Mouse (Mus musculus) hindbrain, postnatal 0 days (tissue): Measurements from ENCODE around the gene Gm26897. TPM values are rescaled to one million over a fixed set of nuclear protein-coding genes. Genes with fewer than 3 reads are reported as not detected.
A peak's percentile ranks its signal among the peaks of the same experiment; 100 is the strongest.

ENCODE experiments used
- ATAC-seq: fragments of 200-750 bp; cut with Nextera tagmentation; 2 replicates; pipeline ENCODE4 v1.8.0; 2017; ENCODE audit warnings: mild to moderate bottlenecking, moderate TSS enrichment, moderate library complexity
- DNase-seq: peaks from one replicate; pipeline ENCODE4 v3.0.0-alpha.2; 2015; ENCODE audit warnings: low spot score
- H3K27ac ChIP-seq: fragments of 300-500 bp; sonication (generic); 2 replicates; pipeline ENCODE4 v1.5.1; 2014; ENCODE audit warnings: mild to moderate bottlenecking
- H3K27me3 ChIP-seq: fragments of 300-500 bp; sonication (generic); 2 replicates; pipeline ENCODE4 v1.6.1; 2014; ENCODE audit warnings: low read length, mixed read lengths; ENCODE audit not compliant: insufficient read depth
- H3K36me3 ChIP-seq: fragments of 300-500 bp; sonication (generic); 2 replicates; pipeline ENCODE4 v1.6.1; 2014; ENCODE audit warnings: low read length, mixed read lengths; ENCODE audit not compliant: insufficient read depth
- H3K4me1 ChIP-seq: fragments of 300-500 bp; sonication (generic); 2 replicates; pipeline ENCODE4 v1.6.1; 2014; ENCODE audit warnings: antibody characterized with exemption, low read length, mixed read lengths; ENCODE audit not compliant: insufficient read depth
- H3K4me2 ChIP-seq: fragments of 300-500 bp; sonication (generic); 2 replicates; pipeline ENCODE4 v1.6.1; 2014; ENCODE audit warnings: low read depth, mild to moderate bottlenecking, low read length, moderate library complexity, mixed read lengths
- H3K4me3 ChIP-seq: fragments of 300-500 bp; sonication (generic); 2 replicates; pipeline ENCODE4 v1.5.1; 2014; ENCODE audit warnings: low read length
- H3K9ac ChIP-seq: fragments of 300-500 bp; sonication (generic); replicated peaks from 2 replicates; pipeline ENCODE4 v1.6.1; 2014; ENCODE audit warnings: mild to moderate bottlenecking, low read length, moderate library complexity, mixed read lengths
- H3K9me3 ChIP-seq: fragments of 300-500 bp; sonication (generic); 2 replicates; pipeline ENCODE4 v1.6.1; 2016; ENCODE audit warnings: low read length, mixed read lengths
- CTCF ChIP-seq: IDR thresholded peaks from 2 replicates; pipeline ENCODE4 v1.5.1; 2016; ENCODE audit warnings: antibody characterized with exemption, control low read depth, low read depth
- WGBS: fragments of 180-500 bp; shearing (Covaris S2); extraction: QIAGEN DNeasy Blood & Tissue Kit; methylation state at CpG from one replicate; pipeline ENCODE4 v1.1.7; 2014; 5-methylcytosine and 5-hydroxymethylcytosine counted together
- polyA plus RNA-seq: library from polyadenylated mRNA; unstranded; fragments of >200 nt; fragmentation: Nextera tagmentation; extraction: Ambion mirVana; gene quantifications from 2 replicates; pipeline ENCODE4 v1.2.1, GENCODE M21; 2015
- total RNA-seq: library from RNA; depleted of rRNA; stranded (reverse); fragments of >200 nt; gene quantifications from 2 replicates; pipeline ENCODE4 v1.2.3, GENCODE M21; 2014

Gm26897 gene
- total and polyA plus RNA-seq, 2 experiments from 2014 or later, result not detected

DNA sequence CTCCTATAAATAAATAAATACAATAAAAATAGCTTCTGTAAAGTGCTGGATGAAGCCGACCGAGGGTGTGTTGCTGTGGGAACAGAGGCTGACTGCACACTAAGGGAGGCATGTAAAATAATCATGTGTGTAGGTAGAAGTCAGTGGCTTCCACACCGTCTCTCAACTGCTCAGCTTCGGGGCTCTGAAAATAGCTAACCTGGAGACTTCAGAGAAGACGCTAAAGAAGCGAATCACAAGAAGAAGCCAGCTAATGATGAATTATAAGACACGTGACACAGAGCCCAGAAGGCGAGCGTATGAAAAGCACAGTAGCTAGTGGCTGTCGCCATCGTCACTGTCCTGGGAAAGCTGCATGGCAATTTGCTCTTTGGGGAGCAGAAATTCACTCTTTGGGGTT, 29.4 kb upstream of the Gm26897 start:
- no peak for TF ChIP-seq CTCF
- DNase-seq, result no peak
- H3K27ac ChIP-seq, result no peak overlapping the region

DNA sequence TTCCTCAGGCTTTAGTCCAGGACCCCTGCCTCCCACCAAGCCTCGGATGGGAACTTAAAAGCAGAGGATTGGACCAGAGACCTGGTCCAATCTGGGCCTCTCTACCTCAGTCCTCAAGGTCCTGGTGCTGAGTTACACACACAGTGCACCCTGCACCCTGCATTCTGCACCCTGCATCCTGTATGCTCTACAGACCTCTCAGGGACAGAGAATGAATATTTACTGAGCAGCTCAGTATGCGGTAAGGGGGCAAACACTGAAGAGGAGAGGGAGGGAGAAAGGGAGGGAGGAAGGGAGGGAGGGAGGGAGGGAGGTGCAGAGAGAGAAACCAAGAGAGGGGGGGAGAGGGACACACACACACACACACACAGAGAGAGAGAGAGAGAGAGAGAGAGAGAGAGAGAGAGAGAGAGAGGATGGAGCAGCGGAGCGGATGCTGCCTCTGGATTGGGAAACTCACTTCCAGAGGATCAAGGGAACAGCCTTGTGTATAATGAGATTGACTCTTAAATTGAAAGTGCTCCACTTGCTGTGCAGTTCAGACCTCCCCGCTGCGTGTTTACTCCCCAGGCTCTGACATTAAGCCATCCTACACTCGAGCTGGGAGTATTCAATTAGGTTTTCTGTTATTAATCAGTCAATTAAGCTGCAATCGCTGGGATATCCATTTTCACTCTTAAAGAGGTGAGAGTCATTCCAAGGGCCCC, 24.4 kb upstream of the Gm26897 start:
- Histone ChIP-seq H3K4me1 (no peaks in the 10 kb centered on the region), H3K9me3 (peaks cover 8% of the 10 kb centered on the region), H3K27me3 (no peaks in the 10 kb centered on the region), H3K4me2 (no peak overlapping the region), H3K4me3 (no peak overlapping the region), H3K27ac (no peak overlapping the region), H3K36me3 (no peaks in the 10 kb centered on the region), H3K9ac (no peak overlapping the region)
- DNase-seq (no peak), ATAC-seq (peak; percentile 63; the same call in 1 of the 2 replicates)
- TF ChIP-seq CTCF, result no peak
- 30% methylated on average over 8 of the region's 8 CpGs for WGBS

More for the DNA sequence above, 29.4 kb upstream of the Gm26897 start:
- no peaks in the 10 kb centered on the region for H3K36me3 ChIP-seq
- peaks cover 4% of the 10 kb centered on the region; the same call in 1 of the 2 replicates for H3K4me1 ChIP-seq
- H3K9ac ChIP-seq, result no peak overlapping the region
- H3K4me3 ChIP-seq, result no peak overlapping the region
- H3K4me2 ChIP-seq, result no peak overlapping the region
- ATAC-seq, result no peak
- H3K27me3 ChIP-seq, result no peaks in the 10 kb centered on the region
- H3K9me3 ChIP-seq, result no peaks in the 10 kb centered on the region
- WGBS, result 59% methylated on average over 11 of the region's 11 CpGs

DNA sequence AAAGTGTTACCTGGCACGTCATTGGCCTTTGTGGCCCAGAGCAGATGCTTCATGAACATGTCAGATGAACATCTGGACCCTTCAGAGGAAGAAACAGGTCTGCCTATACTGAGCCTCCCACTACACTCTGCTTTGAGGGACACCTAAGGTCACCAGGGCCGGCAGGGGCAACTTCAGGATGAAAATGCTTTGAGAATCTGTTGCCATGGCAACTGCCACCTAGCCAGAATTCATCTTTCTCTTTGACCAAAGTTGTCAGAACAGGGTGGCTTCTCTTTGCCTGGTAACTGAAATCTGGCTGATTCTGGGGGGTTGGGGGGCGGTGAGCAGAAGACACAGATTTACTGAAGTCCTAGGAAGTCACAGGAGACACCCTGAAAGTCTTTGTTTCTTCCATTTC, 14.7 kb upstream of the Gm26897 start:
- Histone ChIP-seq H3K4me3 (no peak overlapping the region), H3K9me3 (no peaks in the 10 kb centered on the region), H3K9ac (no peak overlapping the region), H3K4me1 (0 out of 2 replicates have a peak, but pooled peaks cover 10% of the 10 kb centered on the region), H3K36me3 (no peaks in the 10 kb centered on the region), H3K27ac (no peak overlapping the region), H3K27me3 (no peaks in the 10 kb centered on the region), H3K4me2 (no peak overlapping the region)
- TF ChIP-seq CTCF, result no peak
- ATAC-seq (no peak), DNase-seq (peak; percentile 55)
- 57% methylated on average over 3 of the region's 3 CpGs for WGBS

DNA sequence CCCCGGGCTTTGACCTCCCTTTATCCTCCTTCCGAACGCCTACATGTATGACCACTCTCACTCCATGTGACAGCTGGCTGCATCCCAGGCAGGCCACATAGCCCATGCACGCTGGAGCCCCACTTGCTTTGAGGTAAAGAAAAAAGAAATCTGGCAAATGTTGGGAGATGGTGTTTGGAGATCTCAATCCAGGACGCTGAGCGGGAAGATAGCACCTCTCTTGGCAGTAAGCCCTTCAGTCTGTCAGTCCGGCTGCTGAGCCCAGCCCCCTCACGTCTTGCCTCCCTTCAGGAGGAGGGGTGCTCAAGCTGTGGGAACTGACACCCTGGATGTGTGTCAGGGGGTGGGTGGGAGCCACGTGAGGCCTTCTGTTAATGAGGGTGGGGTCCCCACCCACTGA, 13.0 kb upstream of the Gm26897 start:
- H3K27ac ChIP-seq, result no peak overlapping the region
- H3K9me3 ChIP-seq, result no peaks in the 10 kb centered on the region
- no peak for DNase-seq
- H3K9ac ChIP-seq, result no peak overlapping the region
- H3K4me2 ChIP-seq, result no peak overlapping the region
- 59% methylated on average over 9 of the region's 9 CpGs for WGBS
- no peaks in the 10 kb centered on the region for H3K36me3 ChIP-seq
- peaks cover 24% of the 10 kb centered on the region; the same call in 1 of the 2 replicates for H3K4me1 ChIP-seq
- no peaks in the 10 kb centered on the region for H3K27me3 ChIP-seq
- no peak for TF ChIP-seq CTCF
- ATAC-seq, result no peak
- no peak overlapping the region for H3K4me3 ChIP-seq

DNA sequence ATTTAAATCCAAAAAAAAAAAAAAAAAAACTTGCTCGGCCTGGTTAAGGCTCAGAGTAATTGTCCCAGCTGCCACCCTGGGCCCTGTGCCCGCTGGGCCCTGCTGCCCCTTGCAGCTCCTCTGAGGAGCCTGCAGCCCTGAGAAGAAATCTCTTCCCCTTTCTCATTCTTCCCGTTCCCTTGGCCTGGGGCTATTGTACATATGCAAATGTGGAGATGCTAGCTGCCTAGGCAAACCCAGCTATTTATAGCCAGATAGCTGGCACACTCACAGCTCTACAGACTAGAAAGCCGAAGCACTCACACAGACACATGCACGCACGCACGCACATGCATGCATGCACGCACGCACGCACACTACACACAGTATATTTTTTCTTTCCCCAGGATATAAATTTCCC, 9.0 kb upstream of the Gm26897 start:
- Histone ChIP-seq H3K27ac (peak overlapping the region; percentile 37; the same call in 1 of the 2 replicates), H3K36me3 (no peaks in the 10 kb centered on the region), H3K27me3 (no peaks in the 10 kb centered on the region), H3K4me2 (peak overlapping the region; percentile 44; the same call in 1 of the 2 replicates), H3K9ac (no peak overlapping the region), H3K9me3 (no peaks in the 10 kb centered on the region), H3K4me3 (no peak overlapping the region), H3K4me1 (peaks cover 27% of the 10 kb centered on the region; the same call in 1 of the 2 replicates)
- TF ChIP-seq CTCF, result no peak
- peak; percentile 89 for ATAC-seq
- WGBS, result 14% methylated on average over 10 of the region's 10 CpGs
- peak; percentile 88 for DNase-seq

DNA sequence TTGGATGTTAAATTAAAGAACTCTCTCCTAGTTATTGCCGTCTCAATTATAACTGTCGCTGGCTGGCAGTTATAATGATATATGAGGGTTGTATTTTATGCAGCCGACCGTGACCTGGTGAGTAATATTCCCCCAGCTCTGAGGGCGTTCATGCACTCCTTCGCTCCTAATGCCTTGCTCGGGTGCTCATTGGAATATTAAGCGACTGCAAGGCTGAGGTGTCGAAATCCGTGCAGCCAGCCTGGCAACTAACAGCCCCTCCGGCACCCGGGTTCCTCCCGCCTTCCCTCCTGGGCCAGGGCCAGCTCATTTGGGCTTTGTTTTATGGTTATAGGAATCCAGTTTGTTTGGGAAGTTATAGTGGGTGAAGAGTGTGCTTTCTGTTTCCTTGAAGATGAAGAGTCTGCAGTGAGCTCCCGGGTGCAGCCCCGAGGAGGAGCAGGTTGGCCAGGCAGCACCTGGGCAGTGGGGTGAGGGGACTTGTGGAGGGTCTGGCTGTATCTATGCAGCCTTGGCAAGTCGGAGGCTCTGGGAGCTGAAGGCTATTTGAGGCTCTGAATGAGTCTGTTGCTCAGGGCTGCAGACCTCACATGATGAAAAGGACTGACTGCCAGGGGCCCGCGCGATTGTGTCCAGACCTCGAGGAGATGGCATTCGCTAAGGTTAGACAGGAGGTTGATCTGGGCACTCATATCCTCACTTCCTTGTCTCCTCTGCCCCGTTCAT, 8.4 kb upstream of the Gm26897 start:
- H3K27me3 ChIP-seq, result no peaks in the 10 kb centered on the region
- peak overlapping the region; percentile 44 for H3K4me2 ChIP-seq
- ATAC-seq, result peak; percentile 74
- H3K4me1 ChIP-seq, result peaks cover 27% of the 10 kb centered on the region; the same call in 1 of the 2 replicates
- no peaks in the 10 kb centered on the region for H3K9me3 ChIP-seq
- H3K36me3 ChIP-seq, result no peaks in the 10 kb centered on the region
- 12% methylated on average over 22 of the region's 22 CpGs for WGBS
- peak; percentile 73 for DNase-seq
- peak overlapping the region; percentile 37 for H3K27ac ChIP-seq
- no peak overlapping the region for H3K4me3 ChIP-seq
- peak overlapping the region; percentile 1; the same call in 1 of the 2 replicates for H3K9ac ChIP-seq
- TF ChIP-seq CTCF, result no peak
